Mouse (Mus musculus) limb, embryonic 10.5 days (tissue): ENCODE data around the gene Filip1l. TPM values are rescaled to one million over a fixed set of nuclear protein-coding genes. Genes with fewer than 3 reads are reported as not detected.

Experiments
- DNase-seq: peaks from one replicate; pipeline ENCODE4 v3.0.0-alpha.2; 2017; ENCODE audit warnings: low spot score
- H3K27ac ChIP-seq: fragments of 300-500 bp; sonication (generic); 2 replicates; pipeline ENCODE4 v1.5.1; 2016; ENCODE audit warnings: mild to moderate bottlenecking
- H3K27me3 ChIP-seq: fragments of 300-500 bp; sonication (generic); 2 replicates; pipeline ENCODE4 v1.6.1; 2016; ENCODE audit warnings: low read depth, mild to moderate bottlenecking; ENCODE audit not compliant: poor library complexity, severe bottlenecking
- H3K36me3 ChIP-seq: fragments of 300-500 bp; sonication (generic); 2 replicates; pipeline ENCODE4 v1.6.1; 2016; ENCODE audit warnings: mild to moderate bottlenecking, moderate library complexity
- H3K4me1 ChIP-seq: fragments of 300-500 bp; sonication (generic); 2 replicates; pipeline ENCODE4 v1.6.1; 2016
- H3K4me3 ChIP-seq: fragments of 300-500 bp; sonication (generic); 2 replicates; pipeline ENCODE4 v1.5.1; 2016; ENCODE audit warnings: mild to moderate bottlenecking, moderate library complexity
- H3K9me3 ChIP-seq: fragments of 300-500 bp; sonication (generic); replicated peaks from 2 replicates; pipeline ENCODE4 v1.6.1; 2016; ENCODE audit warnings: mild to moderate bottlenecking
- WGBS: fragments of 180-500 bp; shearing (Covaris S2); methylation state at CpG from one replicate; pipeline ENCODE4 v1.1.7; 2016; 5-methylcytosine and 5-hydroxymethylcytosine counted together
- polyA plus RNA-seq: library from polyadenylated mRNA; unstranded; fragments of >200 nt; fragmentation: Nextera tagmentation; extraction: Ambion mirVana; gene quantifications from 2 replicates; pipeline ENCODE4 v1.2.1, GENCODE M21; 2016

Gene Filip1l
- polyA plus RNA-seq, 1 experiment from 2014 or later: 14.4 TPM

GRCm38 (mm10) chr16:57563453-57563852 lies 210.6 kb downstream of the Filip1l start:
- Histone ChIP-seq H3K27ac (no peak overlapping the region), H3K36me3 (peaks cover 5% of the 10 kb centered on the region; the same call in 1 of the 2 replicates), H3K4me3 (no peak overlapping the region), H3K9me3 (no peaks in the 10 kb centered on the region), H3K4me1 (no peaks in the 10 kb centered on the region), H3K27me3 (no peaks in the 10 kb centered on the region)
- no peak for DNase-seq
- 89% methylated on average over 3 of the region's 3 CpGs for WGBS

- Histone ChIP-seq H3K27me3 (no peaks in the 10 kb centered on the region), H3K27ac (no peak overlapping the region), H3K36me3 (peaks cover 8% of the 10 kb centered on the region), H3K9me3 (no peaks in the 10 kb centered on the region), H3K4me3 (no peak overlapping the region), H3K4me1 (no peaks in the 10 kb centered on the region)
- WGBS: 84% methylated on average over 1 of the region's 1 CpGs
- DNase-seq: no peak
Observed at GRCm38 (mm10) chr16:57564807-57565206, 211.9 kb downstream of the Filip1l start.

GRCm38 (mm10) chr16:57566215-57566614 lies 213.3 kb downstream of the Filip1l start:
- no peaks in the 10 kb centered on the region for H3K27me3 ChIP-seq
- H3K4me3 ChIP-seq: no peak overlapping the region
- H3K4me1 ChIP-seq: no peaks in the 10 kb centered on the region
- peaks cover 22% of the 10 kb centered on the region for H3K36me3 ChIP-seq
- no peaks in the 10 kb centered on the region for H3K9me3 ChIP-seq
- no peak for DNase-seq
- WGBS: 85% methylated on average over 3 of the region's 3 CpGs
- no peak overlapping the region for H3K27ac ChIP-seq

GRCm38 (mm10) chr16:57568648-57569404 lies 215.9 kb downstream of the Filip1l start:
- no peaks in the 10 kb centered on the region for H3K9me3 ChIP-seq
- peaks cover 29% of the 10 kb centered on the region for H3K36me3 ChIP-seq
- 94% methylated on average over 7 of the region's 7 CpGs for WGBS
- H3K27me3 ChIP-seq: no peaks in the 10 kb centered on the region
- H3K4me3 ChIP-seq: no peak overlapping the region
- no peak overlapping the region for H3K27ac ChIP-seq
- DNase-seq: no peak
- H3K4me1 ChIP-seq: peaks cover 2% of the 10 kb centered on the region; the same call in 1 of the 2 replicates

GRCm38 (mm10) chr16:57570789-57571311 lies 218.0 kb downstream of the Filip1l start:
- peaks cover 2% of the 10 kb centered on the region; the same call in 1 of the 2 replicates for H3K4me1 ChIP-seq
- no peak overlapping the region for H3K27ac ChIP-seq
- WGBS: 92% methylated on average over 5 of the region's 5 CpGs
- H3K36me3 ChIP-seq: peaks cover 31% of the 10 kb centered on the region
- no peak for DNase-seq
- H3K27me3 ChIP-seq: no peaks in the 10 kb centered on the region
- no peak overlapping the region for H3K4me3 ChIP-seq
- H3K9me3 ChIP-seq: no peaks in the 10 kb centered on the region

GRCm38 (mm10) chr16:57573831-57574230 lies 220.9 kb downstream of the Filip1l start:
- no peak for DNase-seq
- Histone ChIP-seq H3K27ac (no peak overlapping the region), H3K27me3 (no peaks in the 10 kb centered on the region), H3K4me1 (peaks cover 2% of the 10 kb centered on the region; the same call in 1 of the 2 replicates), H3K36me3 (peaks cover 31% of the 10 kb centered on the region), H3K4me3 (no peak overlapping the region), H3K9me3 (no peaks in the 10 kb centered on the region)
- WGBS: 87% methylated on average over 1 of the region's 1 CpGs

GRCm38 (mm10) chr16:57575764-57576388 lies 223.0 kb downstream of the Filip1l start:
- 96% methylated on average over 1 of the region's 1 CpGs for WGBS
- H3K4me1 ChIP-seq: peaks cover 2% of the 10 kb centered on the region; the same call in 1 of the 2 replicates
- H3K4me3 ChIP-seq: no peak overlapping the region
- no peak for DNase-seq
- no peaks in the 10 kb centered on the region for H3K27me3 ChIP-seq
- no peak overlapping the region for H3K27ac ChIP-seq
- H3K9me3 ChIP-seq: no peaks in the 10 kb centered on the region
- peaks cover 17% of the 10 kb centered on the region for H3K36me3 ChIP-seq

GRCm38 (mm10) chr16:57577519-57577918 lies 224.6 kb downstream of the Filip1l start:
- H3K9me3 ChIP-seq: no peaks in the 10 kb centered on the region
- WGBS: 93% methylated on average over 1 of the region's 1 CpGs

GRCm38 (mm10) chr16:57580041-57580440 lies 227.1 kb downstream of the Filip1l start:
- Histone ChIP-seq H3K9me3 (no peaks in the 10 kb centered on the region), H3K27me3 (no peaks in the 10 kb centered on the region), H3K4me3 (no peak overlapping the region), H3K4me1 (peaks cover 5% of the 10 kb centered on the region; the same call in 1 of the 2 replicates), H3K27ac (no peak overlapping the region), H3K36me3 (0 out of 2 replicates have a peak, but pooled peaks cover 2% of the 10 kb centered on the region)
- DNase-seq: no peak
- whole genome bisulfite sequencing: 87% methylated on average over 7 of the region's 7 CpGs

More at GRCm38 (mm10) chr16:57577519-57577918, 224.6 kb downstream of the Filip1l start:
- H3K36me3 ChIP-seq: 0 out of 2 replicates have a peak, but pooled peaks cover 2% of the 10 kb centered on the region
- H3K4me3 ChIP-seq: no peak overlapping the region
- H3K27ac ChIP-seq: no peak overlapping the region
- no peak for DNase-seq
- peaks cover 5% of the 10 kb centered on the region; the same call in 1 of the 2 replicates for H3K4me1 ChIP-seq
- no peaks in the 10 kb centered on the region for H3K27me3 ChIP-seq

GRCm38 (mm10) chr16:57582008-57582407 lies 229.1 kb downstream of the Filip1l start:
- no peak for DNase-seq
- no peak overlapping the region for H3K27ac ChIP-seq
- no peaks in the 10 kb centered on the region for H3K36me3 ChIP-seq
- H3K4me3 ChIP-seq: no peak overlapping the region
- WGBS: 82% methylated on average over 2 of the region's 2 CpGs
- no peaks in the 10 kb centered on the region for H3K27me3 ChIP-seq
- no peaks in the 10 kb centered on the region for H3K9me3 ChIP-seq
- peaks cover 5% of the 10 kb centered on the region; the same call in 1 of the 2 replicates for H3K4me1 ChIP-seq

GRCm38 (mm10) chr16:57585201-57585600 lies 232.3 kb downstream of the Filip1l start:
- H3K9me3 ChIP-seq: no peaks in the 10 kb centered on the region
- H3K36me3 ChIP-seq: no peaks in the 10 kb centered on the region
- 72% methylated on average over 3 of the region's 3 CpGs for WGBS
- no peak for DNase-seq
- no peaks in the 10 kb centered on the region for H3K27me3 ChIP-seq
- no peak overlapping the region for H3K27ac ChIP-seq
- no peak overlapping the region for H3K4me3 ChIP-seq
- peaks cover 5% of the 10 kb centered on the region; the same call in 1 of the 2 replicates for H3K4me1 ChIP-seq

GRCm38 (mm10) chr16:57593422-57594157 lies 240.7 kb downstream of the Filip1l start:
- no peak overlapping the region for H3K4me3 ChIP-seq
- no peak for DNase-seq
- H3K9me3 ChIP-seq: no peaks in the 10 kb centered on the region
- no peak overlapping the region for H3K27ac ChIP-seq
- 42% methylated on average over 7 of the region's 7 CpGs for WGBS
- no peaks in the 10 kb centered on the region for H3K36me3 ChIP-seq
- no peaks in the 10 kb centered on the region for H3K4me1 ChIP-seq
- H3K27me3 ChIP-seq: no peaks in the 10 kb centered on the region
